Mouse (Mus musculus): ENCODE measurements around the gene Ebf4. TPM values are rescaled to one million over a fixed set of nuclear protein-coding genes. Genes with fewer than 3 reads are reported as not detected.

Ebf4 gene
- 0.91 and 1.2 TPM in 2 replicates for polyA plus RNA-seq (2016; fragmentation: Nextera tagmentation; extraction: Ambion mirVana)

- H3K27me3 ChIP-seq (replicated peaks), result peaks cover 66% of the 10 kb centered on the region
- H3K4me1 ChIP-seq (replicated peaks), result peaks cover 21% of the 10 kb centered on the region
- 0 out of 2 replicates have a peak within 1 kb of the TSS, but pooled peaks have one; percentile 49 for H3K27ac ChIP-seq (ENCODE audit: poor library complexity, severe bottlenecking)
- peak within 1 kb of the TSS; percentile 76 for H3K4me3 ChIP-seq
- WGBS, result under 1% methylated on average over 30 of the region's 39 CpGs
- H3K9me3 ChIP-seq (replicated peaks), result no peaks in the 10 kb centered on the region
- peak within 1 kb of the TSS; percentile 89 for H3K4me2 ChIP-seq
- H3K9ac ChIP-seq, result peak within 1 kb of the TSS; percentile 80
- no peaks in the 10 kb centered on the region for H3K36me3 ChIP-seq
- ATAC-seq (ENCODE audit: insufficient number of reproducible peaks, low FRiP score), result peak; percentile 81
These were observed at the start of gene Ebf4 for GRCm38 (mm10) chr2:130294936-130295277. TSS of gene Ebf4 (plus strand) at chr2:130295169.

GRCm38 (mm10) chr2:130246912-130247311, 48.1 kb upstream of the Ebf4 start:
- no peak overlapping the region for H3K4me2 ChIP-seq
- 45% methylated on average over 9 of the region's 9 CpGs for WGBS
- no peak overlapping the region for H3K9ac ChIP-seq
- H3K9me3 ChIP-seq (replicated peaks), result no peaks in the 10 kb centered on the region
- no peaks in the 10 kb centered on the region for H3K36me3 ChIP-seq
- ATAC-seq (ENCODE audit: insufficient number of reproducible peaks, low FRiP score), result no peak
- no peaks in the 10 kb centered on the region for H3K27me3 ChIP-seq (replicated peaks)
- H3K4me1 ChIP-seq (replicated peaks), result no peaks in the 10 kb centered on the region
- no peak overlapping the region for H3K4me3 ChIP-seq
- H3K27ac ChIP-seq (ENCODE audit: poor library complexity, severe bottlenecking), result no peak overlapping the region

- Histone ChIP-seq H3K27ac (ENCODE audit: poor library complexity, severe bottlenecking) (no peak overlapping the region), H3K36me3 (no peaks in the 10 kb centered on the region), H3K27me3 (replicated peaks) (no peaks in the 10 kb centered on the region), H3K4me2 (no peak overlapping the region), H3K4me3 (no peak overlapping the region), H3K4me1 (replicated peaks) (no peaks in the 10 kb centered on the region), H3K9ac (no peak overlapping the region), H3K9me3 (replicated peaks) (no peaks in the 10 kb centered on the region)
- no peak for ATAC-seq (ENCODE audit: insufficient number of reproducible peaks, low FRiP score)
- 52% methylated on average over 7 of the region's 7 CpGs for WGBS
These were observed 46.7 kb upstream of the Ebf4 start for GRCm38 (mm10) chr2:130248226-130248625.

DNA sequence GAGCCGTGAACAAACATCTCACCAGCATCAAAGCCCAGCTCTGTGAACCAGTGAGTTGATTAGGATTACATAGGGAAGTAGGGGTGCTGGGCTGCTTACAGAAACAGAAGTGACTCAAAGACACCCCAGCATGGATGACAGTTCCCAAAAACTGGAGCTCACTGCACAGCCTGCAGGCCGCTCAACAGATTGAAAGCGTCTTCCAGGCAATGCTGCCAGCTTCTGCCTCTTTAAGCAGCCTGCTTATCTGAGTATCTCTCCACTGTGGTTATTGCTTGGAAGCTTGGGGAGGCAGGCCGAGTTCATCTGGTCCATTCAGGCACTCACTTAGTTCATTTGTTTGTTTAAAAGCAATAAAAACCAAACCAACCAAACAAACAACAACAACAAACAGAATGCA, 38.2 kb upstream of the Ebf4 start:
- no peak overlapping the region for H3K27ac ChIP-seq (ENCODE audit: poor library complexity, severe bottlenecking)
- peaks cover 9% of the 10 kb centered on the region; the same call in 1 of the 2 replicates for H3K27me3 ChIP-seq (replicated peaks)
- whole genome bisulfite sequencing, result 62% methylated on average over 4 of the region's 4 CpGs
- no peaks in the 10 kb centered on the region for H3K4me1 ChIP-seq (replicated peaks)
- H3K9ac ChIP-seq, result no peak overlapping the region
- no peak overlapping the region for H3K4me3 ChIP-seq
- no peaks in the 10 kb centered on the region for H3K36me3 ChIP-seq
- H3K9me3 ChIP-seq (replicated peaks), result no peaks in the 10 kb centered on the region
- H3K4me2 ChIP-seq, result no peak overlapping the region
- no peak for ATAC-seq (ENCODE audit: insufficient number of reproducible peaks, low FRiP score)

- no peaks in the 10 kb centered on the region for H3K36me3 ChIP-seq
- peaks cover 15% of the 10 kb centered on the region; the same call in 1 of the 2 replicates for H3K27me3 ChIP-seq (replicated peaks)
- no peak overlapping the region for H3K4me2 ChIP-seq
- H3K9me3 ChIP-seq (replicated peaks), result no peaks in the 10 kb centered on the region
- no peak for ATAC-seq (ENCODE audit: insufficient number of reproducible peaks, low FRiP score)
- no peak overlapping the region for H3K27ac ChIP-seq (ENCODE audit: poor library complexity, severe bottlenecking)
- H3K4me3 ChIP-seq, result no peak overlapping the region
- no peak overlapping the region for H3K9ac ChIP-seq
- H3K4me1 ChIP-seq (replicated peaks), result 0 out of 2 replicates have a peak, but pooled peaks cover 3% of the 10 kb centered on the region
- 75% methylated on average over 4 of the region's 4 CpGs for WGBS
These were observed 34.1 kb upstream of the Ebf4 start for GRCm38 (mm10) chr2:130260822-130261221.

DNA sequence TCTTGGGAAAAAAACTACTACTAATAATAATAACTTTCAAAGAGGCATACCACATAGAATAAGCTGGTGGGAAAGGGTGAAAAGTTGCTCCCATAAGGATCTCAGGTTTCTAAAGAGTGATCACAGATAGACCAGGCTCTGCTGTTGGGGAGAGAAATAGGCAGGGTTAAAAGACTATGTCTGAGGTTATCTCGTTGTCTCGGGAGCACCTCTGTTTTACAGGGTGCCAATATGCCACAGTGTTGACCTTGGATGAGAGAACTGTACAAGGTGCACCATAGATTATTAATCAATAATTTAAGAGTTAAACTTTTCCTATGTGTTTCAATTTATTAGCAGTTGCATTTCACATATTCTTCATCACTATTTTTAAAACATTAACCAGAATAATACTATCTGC, 33.1 kb upstream of the Ebf4 start:
- no peak overlapping the region for H3K4me3 ChIP-seq

DNA sequence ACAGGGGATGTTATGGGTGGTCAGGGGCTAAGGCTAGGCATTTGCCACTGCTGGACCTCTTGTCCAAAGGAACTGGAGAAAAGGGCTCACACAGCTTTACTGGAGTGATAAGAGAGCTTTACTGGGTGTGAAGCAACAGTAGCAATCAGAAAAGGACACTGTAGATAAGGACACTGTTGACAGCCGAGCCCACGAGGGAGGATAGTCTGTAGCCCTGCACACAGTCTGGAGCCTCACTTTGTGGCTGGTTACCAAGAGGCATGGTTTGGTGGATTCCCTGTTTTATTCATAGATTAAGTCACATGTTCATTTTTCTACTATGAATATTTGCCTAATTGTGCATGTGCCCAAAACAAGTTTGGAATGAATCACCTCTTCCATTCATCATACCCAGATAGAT, 32.6 kb upstream of the Ebf4 start:
- no peak overlapping the region for H3K4me2 ChIP-seq
- peaks cover 15% of the 10 kb centered on the region; the same call in 1 of the 2 replicates for H3K27me3 ChIP-seq (replicated peaks)
- no peak overlapping the region for H3K27ac ChIP-seq (ENCODE audit: poor library complexity, severe bottlenecking)
- no peaks in the 10 kb centered on the region for H3K36me3 ChIP-seq
- H3K9ac ChIP-seq, result no peak overlapping the region
- peak; percentile 74 for ATAC-seq (ENCODE audit: insufficient number of reproducible peaks, low FRiP score)
- no peak overlapping the region for H3K4me3 ChIP-seq
- no peaks in the 10 kb centered on the region for H3K9me3 ChIP-seq (replicated peaks)
- WGBS, result 7% methylated on average over 2 of the region's 2 CpGs
- H3K4me1 ChIP-seq (replicated peaks), result 0 out of 2 replicates have a peak, but pooled peaks cover 3% of the 10 kb centered on the region

More for the DNA sequence above, 33.1 kb upstream of the Ebf4 start:
- Histone ChIP-seq H3K4me1 (replicated peaks) (0 out of 2 replicates have a peak, but pooled peaks cover 3% of the 10 kb centered on the region), H3K9ac (no peak overlapping the region), H3K36me3 (no peaks in the 10 kb centered on the region), H3K27me3 (replicated peaks) (peaks cover 15% of the 10 kb centered on the region; the same call in 1 of the 2 replicates), H3K9me3 (replicated peaks) (no peaks in the 10 kb centered on the region), H3K4me2 (no peak overlapping the region), H3K27ac (ENCODE audit: poor library complexity, severe bottlenecking) (no peak overlapping the region)
- 78% methylated on average over 2 of the region's 2 CpGs for WGBS
- ATAC-seq (ENCODE audit: insufficient number of reproducible peaks, low FRiP score), result no peak

- Histone ChIP-seq H3K27ac (ENCODE audit: poor library complexity, severe bottlenecking) (no peak overlapping the region), H3K4me1 (replicated peaks) (0 out of 2 replicates have a peak, but pooled peaks cover 3% of the 10 kb centered on the region), H3K9ac (no peak overlapping the region), H3K4me2 (no peak overlapping the region), H3K4me3 (no peak overlapping the region), H3K36me3 (no peaks in the 10 kb centered on the region), H3K27me3 (replicated peaks) (peaks cover 11% of the 10 kb centered on the region; the same call in 1 of the 2 replicates), H3K9me3 (replicated peaks) (no peaks in the 10 kb centered on the region)
- peak; percentile 54; the same call in 1 of the 2 replicates for ATAC-seq (ENCODE audit: insufficient number of reproducible peaks, low FRiP score)
- WGBS, result 81% methylated on average over 1 of the region's 1 CpGs
These were observed 29.4 kb upstream of the Ebf4 start for GRCm38 (mm10) chr2:130265520-130265919.

- no peak for ATAC-seq (ENCODE audit: insufficient number of reproducible peaks, low FRiP score)
- Histone ChIP-seq H3K9ac (no peak overlapping the region), H3K4me1 (replicated peaks) (peaks cover 2% of the 10 kb centered on the region), H3K27ac (ENCODE audit: poor library complexity, severe bottlenecking) (no peak overlapping the region), H3K36me3 (no peaks in the 10 kb centered on the region), H3K9me3 (replicated peaks) (no peaks in the 10 kb centered on the region), H3K4me3 (no peak overlapping the region), H3K27me3 (replicated peaks) (peaks cover 6% of the 10 kb centered on the region; the same call in 1 of the 2 replicates), H3K4me2 (no peak overlapping the region)
- 61% methylated on average over 7 of the region's 7 CpGs for whole genome bisulfite sequencing
These were observed 26.9 kb upstream of the Ebf4 start for GRCm38 (mm10) chr2:130268074-130268473.

DNA sequence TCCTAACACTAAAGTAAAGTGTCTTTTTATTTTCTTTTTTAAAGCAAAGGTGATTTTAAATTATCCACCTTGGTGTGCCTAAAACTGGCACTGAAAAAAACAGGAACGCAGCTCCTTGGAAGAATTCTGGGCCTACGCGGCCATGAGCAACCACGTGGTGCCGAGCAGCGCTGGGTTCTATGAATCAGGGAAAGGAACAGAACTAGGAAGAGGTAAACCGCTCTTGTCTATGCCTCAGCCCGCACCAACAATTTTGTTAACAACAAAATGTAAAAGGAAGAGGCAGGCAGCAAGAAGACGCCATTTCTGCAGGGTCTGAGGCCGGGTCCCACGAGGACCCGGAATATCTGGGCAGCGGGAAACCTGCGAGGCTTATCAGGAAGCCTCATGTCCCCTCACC, 21.2 kb upstream of the Ebf4 start:
- 2% methylated on average over 14 of the region's 14 CpGs for WGBS
- H3K36me3 ChIP-seq, result peaks cover 35% of the 10 kb centered on the region
- peak overlapping the region; percentile 81 for H3K9ac ChIP-seq
- H3K4me3 ChIP-seq, result peak overlapping the region; percentile 90
- no peaks in the 10 kb centered on the region for H3K27me3 ChIP-seq (replicated peaks)
- H3K4me2 ChIP-seq, result peak overlapping the region; percentile 88
- H3K9me3 ChIP-seq (replicated peaks), result no peaks in the 10 kb centered on the region
- peak overlapping the region; percentile 60 for H3K27ac ChIP-seq (ENCODE audit: poor library complexity, severe bottlenecking)
- H3K4me1 ChIP-seq (replicated peaks), result peaks cover 30% of the 10 kb centered on the region
- ATAC-seq (ENCODE audit: insufficient number of reproducible peaks, low FRiP score), result peak; percentile 17

- H3K27me3 ChIP-seq (replicated peaks), result no peaks in the 10 kb centered on the region
- peak within 1 kb of the TSS; percentile 88 for H3K4me2 ChIP-seq
- under 1% methylated on average over 68 of the region's 68 CpGs for WGBS
These were observed 20.7 kb upstream of the Ebf4 start, which contains the start of gene Nop56 for GRCm38 (mm10) chr2:130274149-130274861. TSS of gene Nop56 (plus strand) at chr2:130274430.

More at GRCm38 (mm10) chr2:130274149-130274861, 20.7 kb upstream of the Ebf4 start, which contains the start of gene Nop56:
- H3K36me3 ChIP-seq, result peaks cover 37% of the 10 kb centered on the region
- H3K9me3 ChIP-seq (replicated peaks), result no peaks in the 10 kb centered on the region
- peaks cover 30% of the 10 kb centered on the region for H3K4me1 ChIP-seq (replicated peaks)
- peak; percentile 98 for ATAC-seq (ENCODE audit: insufficient number of reproducible peaks, low FRiP score)
- H3K27ac ChIP-seq (ENCODE audit: poor library complexity, severe bottlenecking), result peak within 1 kb of the TSS; percentile 93
- peak within 1 kb of the TSS; percentile 96 for H3K9ac ChIP-seq
- H3K4me3 ChIP-seq, result peak within 1 kb of the TSS; percentile 90
